Mouse (Mus musculus): ENCODE measurements at regions not wholly inside any gene's neighbourhood (a gene's known extent, or its start where the extent isn't known, plus 50 kb on each side); places are given as distances from the start of the nearest gene placed in this dataset.
"Not testable (repeated sequence)": the region's sequence is repeated elsewhere in the genome, so short reads cannot be mapped to it uniquely, and the experiment has no call there.

GRCm38 (mm10) chr6:95058017-95058416 lies 59.0 kb upstream of the Kbtbd8 start:
- WGBS: 49% methylated on average over 4 of the region's 4 CpGs
- Histone ChIP-seq H3K36me3 (no peaks in the 10 kb centered on the region), H3K27me3 (no peaks in the 10 kb centered on the region), H3K9ac (no peak overlapping the region), H3K4me1 (no peaks in the 10 kb centered on the region), H3K9me3 (replicated peaks) (no peaks in the 10 kb centered on the region), H3K4me3 (no peak overlapping the region), H3K4me2 (replicated peaks) (no peak overlapping the region), H3K27ac (no peak overlapping the region)
- ATAC-seq (ENCODE audit: low FRiP score): no peak

DNA sequence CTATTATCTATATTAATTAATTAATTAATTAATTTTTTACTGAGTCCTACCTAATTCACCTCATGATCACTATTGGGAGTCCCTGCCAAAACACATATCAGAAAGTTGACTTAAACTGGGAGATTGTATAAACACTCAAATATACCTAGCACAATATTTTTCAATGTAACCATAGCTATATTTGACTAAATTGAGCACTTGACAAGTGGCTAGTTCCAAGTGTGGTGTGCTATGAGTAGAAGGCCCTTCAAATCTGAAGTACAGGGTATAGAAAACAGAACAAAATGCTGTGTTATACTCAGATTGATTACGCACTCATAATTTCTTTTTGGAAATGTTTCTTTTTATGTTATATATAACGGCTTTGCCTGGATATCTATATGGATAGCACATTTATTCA lies 60.8 kb upstream of the Kbtbd8 start:
- Histone ChIP-seq H3K4me3 (no peak overlapping the region), H3K36me3 (no peaks in the 10 kb centered on the region), H3K9me3 (replicated peaks) (no peaks in the 10 kb centered on the region), H3K9ac (no peak overlapping the region), H3K4me1 (no peaks in the 10 kb centered on the region), H3K27me3 (no peaks in the 10 kb centered on the region), H3K27ac (no peak overlapping the region), H3K4me2 (replicated peaks) (no peak overlapping the region)
- WGBS: 96% methylated on average over 2 of the region's 2 CpGs
- ATAC-seq (ENCODE audit: low FRiP score): no peak

DNA sequence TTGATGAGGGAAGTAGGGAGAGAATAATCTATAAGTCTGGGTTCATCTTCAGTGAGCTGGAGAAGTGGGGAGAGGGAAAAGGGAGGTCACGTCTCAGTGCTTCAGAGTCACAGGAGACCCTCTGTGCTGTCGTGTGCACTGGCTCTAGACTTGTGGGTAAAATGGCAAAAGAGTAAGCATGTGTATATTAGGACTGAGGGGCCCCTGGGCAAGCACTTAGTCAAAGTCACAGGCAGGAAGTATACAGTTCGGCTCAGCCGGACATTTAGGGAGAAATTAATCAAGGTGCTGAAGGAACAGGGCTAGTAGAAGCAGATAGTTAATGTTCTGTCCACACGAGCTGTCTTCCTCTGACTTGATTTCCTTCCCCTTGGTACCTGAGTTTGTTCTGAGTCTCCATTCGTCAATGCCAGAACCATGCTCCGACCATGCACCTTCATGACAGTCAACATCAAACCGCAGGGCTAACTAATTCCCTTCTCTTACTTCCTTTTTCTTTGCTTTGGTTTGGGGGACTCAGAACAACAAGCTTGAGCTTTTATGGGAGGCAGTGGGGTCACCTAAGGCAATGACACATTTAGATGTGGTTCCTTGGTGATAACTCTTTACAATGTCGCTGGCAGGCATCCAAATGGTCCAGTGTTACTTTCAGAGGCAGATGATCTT lies 63.2 kb upstream of the Kbtbd8 start:
- no peaks in the 10 kb centered on the region for H3K27me3 ChIP-seq
- no peaks in the 10 kb centered on the region for H3K36me3 ChIP-seq
- H3K9me3 ChIP-seq (replicated peaks): no peaks in the 10 kb centered on the region
- no peak overlapping the region for H3K4me2 ChIP-seq (replicated peaks)
- H3K4me1 ChIP-seq: no peaks in the 10 kb centered on the region
- no peak overlapping the region for H3K9ac ChIP-seq
- WGBS: 71% methylated on average over 9 of the region's 9 CpGs
- H3K27ac ChIP-seq: no peak overlapping the region
- no peak for ATAC-seq (ENCODE audit: low FRiP score)
- H3K4me3 ChIP-seq: no peak overlapping the region

DNA sequence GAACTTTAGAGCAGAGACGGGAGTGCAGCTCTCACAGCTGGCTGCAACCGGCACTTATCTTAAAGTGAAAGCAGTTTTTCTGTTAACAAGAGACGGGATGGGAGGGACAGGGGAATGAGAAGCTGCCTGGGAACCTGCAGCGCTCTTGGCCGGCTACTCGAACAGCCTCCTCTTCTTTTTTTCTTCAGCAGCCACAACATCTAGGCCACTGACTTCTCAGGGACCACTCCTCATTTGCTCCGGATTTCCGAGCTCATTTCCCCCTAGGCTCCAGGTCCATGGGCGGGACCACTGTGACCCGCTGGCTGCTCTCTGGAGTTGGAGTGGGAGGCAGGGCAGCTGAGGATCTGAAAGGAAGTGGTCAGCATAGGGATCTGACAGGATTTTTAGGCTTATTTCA lies 75.7 kb upstream of the Kbtbd8 start:
- H3K9ac ChIP-seq; H3K4me1 ChIP-seq; H3K36me3 ChIP-seq; H3K9me3 ChIP-seq (replicated peaks); H3K4me3 ChIP-seq; H3K4me2 ChIP-seq (replicated peaks); ATAC-seq (ENCODE audit: low FRiP score); H3K27ac ChIP-seq; H3K27me3 ChIP-seq: not testable (repeated sequence)
- WGBS: 33% methylated on average over 7 of the region's 10 CpGs

DNA sequence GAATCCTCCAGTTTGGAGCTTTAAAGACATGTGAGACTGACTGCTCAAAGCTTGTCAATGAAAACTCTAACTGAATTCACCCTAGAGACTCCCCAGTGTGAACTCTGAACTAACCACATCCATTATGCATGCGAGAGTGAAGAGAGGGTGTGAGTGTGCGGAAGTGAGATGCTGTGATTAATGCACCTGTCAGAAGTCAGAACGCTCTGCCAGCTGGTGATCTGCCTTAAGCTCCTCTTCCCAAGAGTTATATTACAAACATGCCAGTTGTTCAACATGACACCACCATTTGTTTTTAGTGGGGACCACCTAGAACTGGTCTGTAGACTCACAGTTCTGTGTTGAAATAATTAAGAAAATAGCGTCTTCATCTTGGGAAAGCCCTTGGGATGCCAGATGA lies 92.8 kb upstream of the Kbtbd8 start:
- ATAC-seq (ENCODE audit: low FRiP score): peak; percentile 89

DNA sequence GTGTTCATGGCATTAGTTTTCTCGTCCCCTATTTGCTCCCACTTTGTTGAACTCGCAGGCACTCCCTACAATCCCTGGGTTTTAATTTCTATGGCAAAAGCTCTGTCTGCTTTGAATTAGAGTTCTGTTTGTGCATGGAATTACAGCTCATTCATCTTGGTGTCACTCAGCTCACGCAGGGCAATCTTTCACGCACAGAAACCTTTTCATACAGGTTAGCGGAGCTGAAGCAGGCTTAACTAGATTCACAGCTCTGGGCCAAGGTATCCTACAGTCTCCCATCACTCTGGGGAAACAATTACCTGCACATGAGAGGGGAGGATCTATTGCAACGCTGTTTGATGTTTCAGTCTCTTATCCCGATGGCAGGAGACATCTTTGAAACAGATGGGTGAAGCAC lies 95.3 kb upstream of the Kbtbd8 start:
- no peaks in the 10 kb centered on the region for H3K36me3 ChIP-seq
- H3K9ac ChIP-seq: no peak overlapping the region
- H3K4me1 ChIP-seq: peaks cover 27% of the 10 kb centered on the region
- H3K4me3 ChIP-seq: no peak overlapping the region
- no peaks in the 10 kb centered on the region for H3K9me3 ChIP-seq (replicated peaks)
- no peaks in the 10 kb centered on the region for H3K27me3 ChIP-seq
- H3K4me2 ChIP-seq (replicated peaks): no peak overlapping the region
- 17% methylated on average over 7 of the region's 7 CpGs for WGBS
- H3K27ac ChIP-seq: no peak overlapping the region
- no peak for ATAC-seq (ENCODE audit: low FRiP score)

More for the DNA sequence above, 92.8 kb upstream of the Kbtbd8 start:
- H3K9me3 ChIP-seq (replicated peaks): no peaks in the 10 kb centered on the region
- no peak overlapping the region for H3K27ac ChIP-seq
- H3K4me2 ChIP-seq (replicated peaks): no peak overlapping the region
- no peak overlapping the region for H3K4me3 ChIP-seq
- 11% methylated on average over 4 of the region's 4 CpGs for WGBS
- no peaks in the 10 kb centered on the region for H3K36me3 ChIP-seq
- H3K27me3 ChIP-seq: no peaks in the 10 kb centered on the region
- peaks cover 18% of the 10 kb centered on the region for H3K4me1 ChIP-seq
- no peak overlapping the region for H3K9ac ChIP-seq

DNA sequence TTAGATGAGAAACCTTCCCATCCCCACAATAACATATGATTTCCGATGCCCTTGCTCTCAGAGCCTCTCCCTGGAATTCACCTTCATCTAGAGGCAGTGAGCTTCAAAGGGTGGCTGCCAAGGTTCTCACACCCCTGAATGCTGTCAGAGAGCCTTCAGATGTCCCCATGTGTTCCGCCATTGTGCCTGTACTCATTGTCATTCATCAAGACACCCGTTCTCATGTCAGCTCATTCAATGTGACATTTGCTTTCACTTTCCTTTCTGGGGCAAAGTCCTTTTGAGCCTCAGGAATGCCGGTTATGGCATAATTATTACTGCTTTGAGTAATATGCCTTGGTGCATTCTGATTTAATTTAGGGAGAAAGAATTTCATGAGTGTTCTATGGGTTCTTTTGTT lies 99.1 kb upstream of the Kbtbd8 start:
- peak overlapping the region; percentile 35; the same call in 1 of the 2 replicates for H3K27ac ChIP-seq
- no peaks in the 10 kb centered on the region for H3K9me3 ChIP-seq (replicated peaks)
- H3K9ac ChIP-seq: no peak overlapping the region
- H3K4me2 ChIP-seq (replicated peaks): no peak overlapping the region
- H3K4me3 ChIP-seq: no peak overlapping the region
- H3K27me3 ChIP-seq: no peaks in the 10 kb centered on the region
- WGBS: 22% methylated on average over 4 of the region's 4 CpGs
- no peaks in the 10 kb centered on the region for H3K36me3 ChIP-seq
- ATAC-seq (ENCODE audit: low FRiP score): no peak
- peaks cover 20% of the 10 kb centered on the region for H3K4me1 ChIP-seq

- H3K27ac ChIP-seq: peak overlapping the region; percentile 35; the same call in 1 of the 2 replicates
- WGBS: 36% methylated on average over 3 of the region's 3 CpGs
- no peak for ATAC-seq (ENCODE audit: low FRiP score)
These were observed 99.6 kb upstream of the Kbtbd8 start for GRCm38 (mm10) chr6:95017484-95017883.

GRCm38 (mm10) chr6:95013096-95013495 lies 103.9 kb upstream of the Kbtbd8 start:
- Histone ChIP-seq H3K9ac (no peak overlapping the region), H3K27ac (no peak overlapping the region), H3K9me3 (replicated peaks) (no peaks in the 10 kb centered on the region), H3K27me3 (no peaks in the 10 kb centered on the region), H3K4me1 (peaks cover 9% of the 10 kb centered on the region), H3K36me3 (no peaks in the 10 kb centered on the region), H3K4me3 (no peak overlapping the region), H3K4me2 (replicated peaks) (no peak overlapping the region)
- WGBS: 37% methylated on average over 5 of the region's 5 CpGs
- no peak for ATAC-seq (ENCODE audit: low FRiP score)

More at GRCm38 (mm10) chr6:95017484-95017883, 99.6 kb upstream of the Kbtbd8 start:
- Histone ChIP-seq H3K9ac (no peak overlapping the region), H3K36me3 (no peaks in the 10 kb centered on the region), H3K9me3 (replicated peaks) (no peaks in the 10 kb centered on the region), H3K27me3 (no peaks in the 10 kb centered on the region), H3K4me2 (replicated peaks) (no peak overlapping the region), H3K4me3 (no peak overlapping the region), H3K4me1 (peaks cover 17% of the 10 kb centered on the region)

DNA sequence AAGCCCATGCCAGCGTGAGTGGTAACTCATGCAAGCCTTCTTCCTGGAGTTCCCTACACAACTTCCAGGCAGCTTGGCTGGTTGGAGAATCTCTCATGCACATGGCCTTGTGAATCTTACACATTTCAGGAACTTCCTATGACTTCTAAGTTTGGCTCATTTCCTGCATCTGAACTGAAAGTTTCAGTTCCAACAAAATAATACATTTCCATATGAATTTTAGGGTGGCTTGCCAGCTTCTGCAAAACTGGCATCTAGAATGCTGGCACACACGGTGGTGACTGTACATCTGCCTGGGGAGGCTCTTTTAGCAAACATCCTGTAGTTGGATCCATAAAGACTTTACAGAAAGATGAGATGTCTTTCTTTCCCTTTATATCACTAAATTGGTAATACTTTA lies 110.6 kb upstream of the Kbtbd8 start:
- ATAC-seq (ENCODE audit: low FRiP score): no peak
- H3K36me3 ChIP-seq: no peaks in the 10 kb centered on the region
- no peaks in the 10 kb centered on the region for H3K4me1 ChIP-seq
- WGBS: 81% methylated on average over 2 of the region's 2 CpGs
- H3K27ac ChIP-seq: no peak overlapping the region
- no peak overlapping the region for H3K9ac ChIP-seq
- H3K27me3 ChIP-seq: no peaks in the 10 kb centered on the region
- no peaks in the 10 kb centered on the region for H3K9me3 ChIP-seq (replicated peaks)
- H3K4me2 ChIP-seq (replicated peaks): no peak overlapping the region
- H3K4me3 ChIP-seq: no peak overlapping the region

DNA sequence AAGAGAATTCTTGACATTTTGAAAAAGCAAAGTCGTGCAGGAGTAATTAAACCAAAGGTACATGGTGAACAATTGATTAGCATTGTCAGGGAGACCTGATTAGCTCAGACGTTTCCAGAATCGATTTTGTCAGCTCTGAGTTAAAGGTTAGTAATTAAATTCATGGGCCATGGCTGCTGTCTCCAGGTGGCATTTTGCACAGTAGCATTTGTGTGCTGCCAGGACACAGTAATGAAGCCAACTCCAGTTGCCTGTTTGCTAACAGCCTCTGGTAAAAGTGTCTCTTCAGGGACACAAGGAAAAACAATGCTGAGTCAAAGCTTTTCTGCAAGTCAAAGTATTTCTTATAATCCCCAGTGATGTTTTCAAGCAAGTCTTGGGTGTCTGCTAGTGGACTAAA lies 113.3 kb upstream of the Kbtbd8 start:
- WGBS: 55% methylated on average over 3 of the region's 3 CpGs
- H3K4me1 ChIP-seq: no peaks in the 10 kb centered on the region
- no peak for ATAC-seq (ENCODE audit: low FRiP score)
- H3K4me2 ChIP-seq (replicated peaks): no peak overlapping the region
- no peaks in the 10 kb centered on the region for H3K36me3 ChIP-seq
- H3K9me3 ChIP-seq (replicated peaks): no peaks in the 10 kb centered on the region
- no peak overlapping the region for H3K27ac ChIP-seq
- H3K9ac ChIP-seq: no peak overlapping the region
- H3K27me3 ChIP-seq: no peaks in the 10 kb centered on the region
- H3K4me3 ChIP-seq: no peak overlapping the region

- no peaks in the 10 kb centered on the region for H3K4me1 ChIP-seq
- no peak overlapping the region for H3K4me2 ChIP-seq (replicated peaks)
- no peak overlapping the region for H3K27ac ChIP-seq
- H3K36me3 ChIP-seq: no peaks in the 10 kb centered on the region
- H3K9me3 ChIP-seq (replicated peaks): no peaks in the 10 kb centered on the region
- H3K27me3 ChIP-seq: no peaks in the 10 kb centered on the region
- H3K9ac ChIP-seq: no peak overlapping the region
- no peak for ATAC-seq (ENCODE audit: low FRiP score)
- no peak overlapping the region for H3K4me3 ChIP-seq
- 73% methylated on average over 4 of the region's 4 CpGs for WGBS
These were observed 117.5 kb upstream of the Kbtbd8 start for GRCm38 (mm10) chr6:94999562-94999961.

- H3K9ac ChIP-seq: no peak overlapping the region
- H3K27ac ChIP-seq: no peak overlapping the region
- 49% methylated on average over 6 of the region's 6 CpGs for WGBS
- no peak overlapping the region for H3K4me3 ChIP-seq
- H3K36me3 ChIP-seq: no peaks in the 10 kb centered on the region
- H3K4me1 ChIP-seq: no peaks in the 10 kb centered on the region
- no peak overlapping the region for H3K4me2 ChIP-seq (replicated peaks)
- no peaks in the 10 kb centered on the region for H3K27me3 ChIP-seq
- ATAC-seq (ENCODE audit: low FRiP score): no peak
- no peaks in the 10 kb centered on the region for H3K9me3 ChIP-seq (replicated peaks)
These were observed 118.0 kb upstream of the Kbtbd8 start for GRCm38 (mm10) chr6:94999002-94999401.

Data from hindbrain, embryonic 12.5 days (tissue).